Mouse (Mus musculus): ENCODE data around the gene Flot1.

- no peak for TF ChIP-seq CTCF (conservative IDR thresholded peaks at IDR 0.05; ENCODE audit: low read length)
- no peak for TF ChIP-seq NANOG (IDR thresholded peaks at IDR 0.05; ENCODE audit: borderline replicate concordance, low read length)
Measured at GRCm38 (mm10) chr17:35838122-35838544, 15.1 kb downstream of the Flot1 start, which contains the start of gene Tubb5.

Measured in E14TG2a.4 (cell line).